Mouse (Mus musculus) forebrain, postnatal 0 days (tissue): ENCODE measurements around the gene Knstrn. TPM values are rescaled to one million over a fixed set of nuclear protein-coding genes. Genes with fewer than 3 reads are reported as not detected.

ENCODE experiments used
- ATAC-seq: fragments of 200-750 bp; cut with Nextera tagmentation; 2 replicates; pipeline ENCODE4 v1.8.0; 2017; ENCODE audit warnings: mild to moderate bottlenecking, moderate library complexity
- DNase-seq: peaks from one replicate; pipeline ENCODE4 v3.0.0-alpha.2; 2015
- H3K27ac ChIP-seq: fragments of 300-500 bp; sonication (generic); 2 replicates; pipeline ENCODE4 v1.5.1; 2014; ENCODE audit warnings: low read depth, mild to moderate bottlenecking, antibody characterized with exemption, low read length, moderate library complexity, mixed read lengths
- H3K27me3 ChIP-seq: fragments of 300-500 bp; sonication (generic); 2 replicates; pipeline ENCODE4 v1.6.1; 2014; ENCODE audit warnings: mild to moderate bottlenecking, low read length, mixed read lengths; ENCODE audit not compliant: insufficient read depth
- H3K36me3 ChIP-seq: fragments of 300-500 bp; sonication (generic); 2 replicates; pipeline ENCODE4 v1.6.1; 2014; ENCODE audit warnings: mild to moderate bottlenecking, moderate library complexity; ENCODE audit not compliant: insufficient read depth
- H3K4me1 ChIP-seq: fragments of 300-500 bp; sonication (generic); 2 replicates; pipeline ENCODE4 v1.6.1; 2014; ENCODE audit warnings: antibody characterized with exemption; ENCODE audit not compliant: insufficient read depth
- H3K4me2 ChIP-seq: fragments of 300-500 bp; sonication (generic); 2 replicates; pipeline ENCODE4 v1.6.1; 2014; ENCODE audit warnings: low read depth, mild to moderate bottlenecking, moderate library complexity
- H3K4me3 ChIP-seq: fragments of 300-500 bp; sonication (generic); 2 replicates; pipeline ENCODE4 v1.5.1; 2014; ENCODE audit warnings: low read depth, low read length, mixed read lengths
- H3K9ac ChIP-seq: fragments of 300-500 bp; sonication (generic); 2 replicates; pipeline ENCODE4 v1.6.1; 2014; ENCODE audit warnings: mild to moderate bottlenecking
- H3K9me3 ChIP-seq: fragments of 300-500 bp; sonication (generic); 2 replicates; pipeline ENCODE4 v1.6.1; 2016; ENCODE audit warnings: low read length
- CTCF ChIP-seq: sonication (generic); IDR thresholded peaks from 2 replicates; pipeline ENCODE4 v1.5.1; 2016; ENCODE audit warnings: antibody characterized with exemption, control low read depth, low read depth
- WGBS: fragments of 180-500 bp; shearing (Covaris S2); extraction: QIAGEN DNeasy Blood & Tissue Kit; methylation state at CpG from one replicate; pipeline ENCODE4 v1.1.7; 2014; 5-methylcytosine and 5-hydroxymethylcytosine counted together
- polyA plus RNA-seq: library from polyadenylated mRNA; unstranded; fragments of >200 nt; fragmentation: Nextera tagmentation; extraction: Ambion mirVana; gene quantifications from 2 replicates; pipeline ENCODE4 v1.2.1, GENCODE M21; 2015
- total RNA-seq: library from RNA; depleted of rRNA; stranded (reverse); fragments of >200 nt; gene quantifications from 2 replicates; pipeline ENCODE4 v1.2.3, GENCODE M21; 2014

The Knstrn gene
- total and polyA plus RNA-seq, 2 experiments from 2014 or later, result 7.1 to 13.1 TPM

DNA sequence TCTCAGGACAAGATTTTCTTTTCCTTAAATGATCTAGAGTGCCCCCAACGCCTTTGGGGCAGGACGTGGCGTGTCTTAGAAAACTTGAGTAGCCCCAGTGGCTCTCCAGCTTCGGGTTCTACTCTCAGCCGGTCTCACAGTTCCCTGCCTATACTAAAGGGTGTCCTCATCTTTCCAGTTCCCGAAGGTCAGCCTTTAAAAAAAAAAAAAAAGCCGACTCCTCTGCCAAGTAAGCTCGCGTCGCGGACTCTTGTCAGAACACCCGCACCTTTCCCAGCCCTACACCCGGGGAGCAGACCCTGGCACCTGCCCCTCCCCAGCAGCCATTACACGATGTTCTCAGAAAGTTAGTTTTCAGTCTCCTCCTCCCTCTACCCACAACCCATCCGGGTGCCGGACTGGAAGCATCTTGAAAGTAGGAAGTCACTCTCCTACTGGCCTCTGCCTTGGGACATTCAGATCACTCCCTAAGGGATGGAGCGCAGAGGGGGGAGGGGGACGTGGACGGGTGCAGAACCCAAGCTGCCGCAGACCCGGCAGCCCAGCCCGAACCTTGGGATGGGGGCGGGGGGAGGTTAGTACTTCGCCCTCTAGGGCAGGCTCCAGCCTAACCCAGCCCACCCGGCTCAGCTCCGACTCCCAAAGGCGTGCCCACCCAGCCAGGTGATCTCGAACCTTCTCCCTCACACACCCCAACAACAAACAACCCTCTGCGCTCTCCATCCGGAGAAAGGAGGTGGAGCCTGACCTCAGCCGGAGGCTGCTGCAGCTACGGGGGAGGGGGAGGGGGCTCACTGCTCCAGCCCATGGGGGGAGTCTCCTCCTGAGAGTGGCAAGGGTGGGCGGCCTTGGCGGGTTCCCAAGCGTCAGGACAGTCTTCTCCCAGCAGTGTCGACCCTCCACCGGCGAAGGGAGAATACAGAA is 82.4 kb downstream of the Knstrn start:
- DNase-seq, result peak; percentile 44
- Histone ChIP-seq H3K4me2 (peak overlapping the region; percentile 90), H3K9ac (peak overlapping the region; percentile 40; the same call in 1 of the 2 replicates), H3K9me3 (no peaks in the 10 kb centered on the region), H3K27ac (no peak overlapping the region), H3K4me1 (peaks cover 22% of the 10 kb centered on the region), H3K4me3 (peak overlapping the region; percentile 42), H3K36me3 (no peaks in the 10 kb centered on the region), H3K27me3 (peaks cover 57% of the 10 kb centered on the region)
- ATAC-seq, result no peak
- TF ChIP-seq CTCF, result no peak
- 2% methylated on average over 37 of the region's 38 CpGs for WGBS

DNA sequence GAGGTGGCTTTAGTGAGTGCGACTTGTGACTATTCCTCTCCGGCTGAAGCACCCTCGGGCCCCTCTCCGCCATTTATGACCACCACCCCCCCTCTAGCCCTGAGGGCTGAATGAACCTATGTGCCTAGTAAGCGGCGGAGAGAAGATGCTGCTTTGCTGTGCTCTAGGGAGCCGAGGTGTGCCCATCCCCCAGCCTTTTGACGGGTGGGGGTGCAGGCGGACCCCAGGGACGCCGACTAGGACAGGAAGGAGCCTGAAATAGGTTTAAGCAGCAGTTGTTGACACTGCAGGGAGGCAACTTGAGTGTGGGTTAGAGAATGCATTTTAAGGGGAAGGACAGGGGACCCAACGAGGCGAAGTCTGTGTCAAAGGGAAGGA is 83.1 kb downstream of the Knstrn start:
- Histone ChIP-seq H3K4me2 (peak overlapping the region; percentile 90), H3K9ac (peak overlapping the region; percentile 40), H3K36me3 (no peaks in the 10 kb centered on the region), H3K4me1 (peaks cover 22% of the 10 kb centered on the region), H3K4me3 (peak overlapping the region; percentile 42), H3K9me3 (no peaks in the 10 kb centered on the region), H3K27me3 (peaks cover 57% of the 10 kb centered on the region), H3K27ac (no peak overlapping the region)
- WGBS, result 2% methylated on average over 13 of the region's 13 CpGs
- peak; percentile 23 for DNase-seq
- no peak for ATAC-seq
- no peak for TF ChIP-seq CTCF

DNA sequence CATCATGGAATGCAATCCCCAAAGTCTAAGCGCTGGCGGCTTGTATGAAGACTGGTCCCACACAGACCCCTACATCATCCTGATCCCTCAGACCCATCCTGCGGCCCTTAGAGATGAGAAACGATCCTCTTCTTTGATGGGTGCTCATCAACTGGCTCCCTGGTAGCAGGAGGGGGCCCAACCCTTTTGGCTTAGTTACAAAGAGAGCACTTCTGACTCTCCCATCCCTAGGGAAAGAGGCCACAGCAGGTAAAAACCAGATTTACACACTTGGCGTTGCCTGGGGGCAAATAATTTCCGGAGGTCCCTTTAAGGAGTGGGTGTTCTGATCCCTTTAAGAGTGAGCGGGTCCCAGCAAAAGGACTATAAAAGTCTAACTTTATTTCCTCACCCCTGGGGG is 83.6 kb downstream of the Knstrn start:
- no peak for ATAC-seq
- H3K9ac ChIP-seq, result peak overlapping the region; percentile 40; the same call in 1 of the 2 replicates

DNA sequence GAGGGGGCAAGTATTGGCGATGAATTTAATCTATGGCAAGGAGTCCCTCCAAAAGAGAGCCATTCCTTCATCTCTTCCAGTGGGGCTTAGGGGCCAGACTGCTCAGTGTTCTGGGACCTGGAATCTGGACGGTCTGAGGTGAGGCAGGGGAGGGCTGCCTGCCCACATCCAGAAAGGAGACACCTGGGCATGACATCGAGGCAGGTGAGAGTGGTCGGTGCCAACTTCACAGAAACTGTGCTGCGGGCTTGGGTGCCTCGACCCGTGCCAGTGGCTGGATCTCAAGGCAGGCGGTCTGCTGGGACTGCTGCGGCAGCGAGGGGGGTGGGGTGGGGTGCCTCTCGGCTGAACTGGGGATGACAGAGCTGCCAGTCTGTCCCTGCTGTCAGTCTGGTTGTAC is 84.0 kb downstream of the Knstrn start:
- Histone ChIP-seq H3K9me3 (no peaks in the 10 kb centered on the region), H3K27me3 (peaks cover 57% of the 10 kb centered on the region), H3K27ac (no peak overlapping the region), H3K4me3 (no peak overlapping the region), H3K9ac (no peak overlapping the region), H3K36me3 (no peaks in the 10 kb centered on the region), H3K4me1 (peaks cover 22% of the 10 kb centered on the region), H3K4me2 (no peak overlapping the region)
- ATAC-seq (no peak), DNase-seq (no peak)
- TF ChIP-seq CTCF, result no peak
- 4% methylated on average over 11 of the region's 11 CpGs for WGBS

More for the DNA sequence above, 83.6 kb downstream of the Knstrn start:
- DNase-seq, result no peak
- H3K36me3 ChIP-seq, result no peaks in the 10 kb centered on the region
- H3K9me3 ChIP-seq, result no peaks in the 10 kb centered on the region
- peaks cover 22% of the 10 kb centered on the region for H3K4me1 ChIP-seq
- WGBS, result 3% methylated on average over 7 of the region's 7 CpGs
- peaks cover 57% of the 10 kb centered on the region for H3K27me3 ChIP-seq
- H3K4me3 ChIP-seq, result peak overlapping the region; percentile 42
- peak overlapping the region; percentile 90 for H3K4me2 ChIP-seq
- TF ChIP-seq CTCF, result no peak
- H3K27ac ChIP-seq, result no peak overlapping the region

DNA sequence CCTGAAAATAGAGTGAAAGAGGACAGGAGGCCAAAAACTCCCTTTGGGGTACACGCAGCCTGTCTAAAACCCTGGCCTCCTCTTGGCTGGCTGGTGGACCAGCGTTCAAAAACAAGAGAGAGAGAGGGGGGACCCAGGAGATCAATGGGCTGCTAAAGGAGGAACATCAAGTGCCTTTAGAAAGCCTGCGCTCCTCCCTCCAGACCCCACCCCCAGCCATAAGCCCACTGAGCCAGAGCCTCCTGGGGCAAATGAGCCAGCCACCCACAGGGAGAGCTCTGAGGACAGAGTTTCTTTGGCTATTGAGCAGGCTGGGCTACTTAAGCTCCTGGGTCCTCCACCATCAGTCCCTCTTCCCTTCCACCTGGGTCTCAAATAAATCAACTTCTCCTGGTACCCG is 85.0 kb downstream of the Knstrn start:
- no peaks in the 10 kb centered on the region for H3K9me3 ChIP-seq
- H3K4me3 ChIP-seq, result no peak overlapping the region
- H3K4me2 ChIP-seq, result no peak overlapping the region
- peaks cover 55% of the 10 kb centered on the region for H3K27me3 ChIP-seq
- no peaks in the 10 kb centered on the region for H3K36me3 ChIP-seq
- DNase-seq (no peak), ATAC-seq (no peak)
- no peak for TF ChIP-seq CTCF
- H3K4me1 ChIP-seq, result peaks cover 26% of the 10 kb centered on the region
- H3K9ac ChIP-seq, result no peak overlapping the region
- 10% methylated on average over 4 of the region's 4 CpGs for WGBS
- no peak overlapping the region for H3K27ac ChIP-seq

DNA sequence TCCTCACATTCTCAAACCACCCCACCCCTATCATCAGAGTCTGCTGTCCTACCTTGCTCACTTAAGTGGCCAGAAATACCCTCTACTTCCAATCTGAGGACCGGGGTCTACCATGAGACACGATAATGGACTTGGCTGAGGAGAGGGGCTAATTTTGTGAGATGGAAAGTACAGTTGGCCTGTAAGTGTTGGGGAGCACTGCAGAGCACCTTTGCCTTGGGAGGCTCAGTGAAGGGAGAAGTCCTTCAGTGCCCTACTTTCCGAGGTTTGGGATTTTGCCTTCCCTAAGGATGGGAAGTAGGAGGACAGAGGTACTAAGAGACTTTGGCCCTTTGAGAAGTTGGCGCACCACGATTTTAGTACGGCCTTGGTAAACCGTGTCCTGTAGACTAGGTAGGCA is 85.5 kb downstream of the Knstrn start:
- TF ChIP-seq CTCF, result no peak
- H3K4me1 ChIP-seq, result peaks cover 26% of the 10 kb centered on the region

More for the DNA sequence above, 85.5 kb downstream of the Knstrn start:
- Histone ChIP-seq H3K9ac (no peak overlapping the region), H3K27ac (no peak overlapping the region), H3K4me3 (no peak overlapping the region), H3K4me2 (no peak overlapping the region), H3K27me3 (peaks cover 52% of the 10 kb centered on the region), H3K36me3 (no peaks in the 10 kb centered on the region), H3K9me3 (no peaks in the 10 kb centered on the region)
- WGBS, result 13% methylated on average over 7 of the region's 7 CpGs
- DNase-seq, result no peak
- ATAC-seq, result no peak
